Mouse (Mus musculus) embryonic facial prominence, embryonic 12.5 days (tissue): ENCODE results near the gene Olfr1016. TPM values are rescaled to one million over a fixed set of nuclear protein-coding genes. Genes with fewer than 3 reads are reported as not detected.

ENCODE experiments used
- polyA plus RNA-seq: library from polyadenylated mRNA; unstranded; fragments of >200 nt; fragmentation: Nextera tagmentation; extraction: Ambion mirVana; gene quantifications from 2 replicates; pipeline ENCODE4 v1.2.1, GENCODE M21; 2016

Gene Olfr1016
- polyA plus RNA-seq, 1 experiment from 2014 or later = not detected

Other genes with a start within 250 kb of the Olfr1016 start
- gene Olfr996, start 223.3 kb downstream of the Olfr1016 start, polyA plus RNA-seq = not detected in 2 replicates
- gene Olfr998, start 213.6 kb downstream of the Olfr1016 start, polyA plus RNA-seq = not detected in 2 replicates
- not detected in 2 replicates for gene Olfr1000, start 190.6 kb downstream of the Olfr1016 start, polyA plus RNA-seq
- gene Olfr1002, start 151.8 kb downstream of the Olfr1016 start, polyA plus RNA-seq = not detected in 2 replicates
- not detected in 2 replicates for gene Olfr154, start 138.1 kb downstream of the Olfr1016 start, polyA plus RNA-seq
- not detected in 2 replicates for gene Olfr1006, start 123.8 kb downstream of the Olfr1016 start, polyA plus RNA-seq
- not detected in 2 replicates for gene Olfr1008, start 113.1 kb downstream of the Olfr1016 start, polyA plus RNA-seq
- gene Olfr1009, start 87.1 kb downstream of the Olfr1016 start, polyA plus RNA-seq = not detected in 2 replicates
- not detected in 2 replicates for gene Olfr1012, start 39.8 kb downstream of the Olfr1016 start, polyA plus RNA-seq
- gene Olfr1013, start 35.4 kb downstream of the Olfr1016 start, polyA plus RNA-seq = not detected in 2 replicates
- gene Olfr1014, start 29.8 kb downstream of the Olfr1016 start, polyA plus RNA-seq = not detected in 2 replicates
- not detected in 2 replicates for gene Olfr1015, start 20.5 kb downstream of the Olfr1016 start, polyA plus RNA-seq
- gene Olfr1018, start 15.9 kb upstream of the Olfr1016 start, polyA plus RNA-seq = not detected in 2 replicates
- not detected in 2 replicates for gene Olfr1019, start 42.9 kb upstream of the Olfr1016 start, polyA plus RNA-seq
- not detected in 2 replicates for gene Olfr1020, start 44.5 kb upstream of the Olfr1016 start, polyA plus RNA-seq
- gene Olfr1022, start 66.0 kb upstream of the Olfr1016 start, polyA plus RNA-seq = not detected in 2 replicates
- not detected in 2 replicates for gene Olfr1023, start 83.1 kb upstream of the Olfr1016 start, polyA plus RNA-seq
- gene Olfr1024, start 102.5 kb upstream of the Olfr1016 start, polyA plus RNA-seq = not detected in 2 replicates
- not detected in 2 replicates for gene Olfr1025-ps1, start 112.6 kb upstream of the Olfr1016 start, polyA plus RNA-seq
- gene Olfr1026, start 119.0 kb upstream of the Olfr1016 start, polyA plus RNA-seq = not detected in 2 replicates
- not detected in 2 replicates for gene Olfr1028, start 147.9 kb upstream of the Olfr1016 start, polyA plus RNA-seq
- gene Olfr1029, start 171.4 kb upstream of the Olfr1016 start, polyA plus RNA-seq = not detected in 2 replicates
- not detected in 2 replicates for gene Olfr1030, start 176.7 kb upstream of the Olfr1016 start, polyA plus RNA-seq
- gene Olfr1031, start 187.8 kb upstream of the Olfr1016 start, polyA plus RNA-seq = not detected in 2 replicates
- gene Olfr1032, start 203.0 kb upstream of the Olfr1016 start, polyA plus RNA-seq = not detected in 2 replicates
- 0.78 TPM in 1 of 2 replicates, not detected in the other for gene Olfr1033, start 218.1 kb upstream of the Olfr1016 start, polyA plus RNA-seq
- gene Olfr1034, start 243.3 kb upstream of the Olfr1016 start, polyA plus RNA-seq = not detected in 2 replicates